Mouse (Mus musculus): ENCODE data around the gene Ric3.

Gene Ric3

GRCm38 (mm10) chr7:109045876-109046275 is 37.3 kb downstream of the Ric3 start:
- in situ Hi-C loops (cut with MboI, MseI) = no loop called here

DNA sequence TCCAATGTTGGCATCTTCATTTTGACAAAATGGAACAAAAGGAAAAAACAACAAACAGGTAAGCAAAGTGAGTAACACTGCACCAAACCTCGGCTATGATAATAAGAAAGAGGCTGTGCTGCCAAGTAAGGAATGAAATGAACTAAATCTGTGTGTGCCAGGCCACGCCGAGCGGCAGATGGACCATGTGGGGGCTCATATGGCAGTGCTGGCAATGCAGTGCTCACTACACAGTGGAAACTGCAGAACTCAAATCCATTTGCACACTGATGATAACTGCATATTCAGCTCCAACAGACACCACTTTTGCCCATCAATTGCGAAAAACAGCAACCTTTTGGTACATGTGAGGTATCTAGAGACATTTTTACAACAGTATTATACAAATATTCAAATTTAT is 43.7 kb downstream of the Ric3 start:
- in situ Hi-C loops (cut with MboI, MseI) = no loop called here

- in situ Hi-C loops (cut with MboI, MseI) = no loop called here
These were observed 44.1 kb downstream of the Ric3 start for GRCm38 (mm10) chr7:109038987-109039386.

DNA sequence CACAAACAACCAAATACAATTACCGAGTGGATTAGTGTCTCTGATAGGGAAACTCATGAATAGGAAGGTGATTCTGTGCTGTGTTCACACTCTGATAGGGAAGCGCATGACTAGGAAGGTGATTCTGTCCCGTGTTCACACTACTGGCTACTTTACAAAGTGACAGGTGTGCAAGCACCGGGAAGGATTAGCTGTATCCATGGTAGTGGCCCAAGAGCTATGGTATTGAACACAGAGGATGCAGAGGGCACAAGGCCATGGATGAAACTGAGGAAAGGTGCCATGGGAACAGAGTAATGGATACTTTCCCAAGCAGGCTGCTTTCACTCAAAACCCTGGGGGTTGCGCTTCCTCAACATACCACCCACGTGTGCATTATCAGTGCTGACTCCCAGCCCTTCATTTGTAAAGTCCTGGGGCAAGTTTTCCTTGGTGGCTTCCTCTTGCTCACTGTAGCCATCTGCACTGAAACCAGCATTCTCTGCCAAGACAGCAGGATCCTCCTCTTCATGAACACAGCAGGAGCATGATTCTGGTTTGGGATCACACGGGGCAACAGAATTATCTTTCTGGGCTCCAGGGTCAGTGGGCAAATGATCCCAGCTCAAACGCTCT is 44.9 kb downstream of the Ric3 start:
- in situ Hi-C loops (cut with MboI, MseI) = no loop called here

DNA sequence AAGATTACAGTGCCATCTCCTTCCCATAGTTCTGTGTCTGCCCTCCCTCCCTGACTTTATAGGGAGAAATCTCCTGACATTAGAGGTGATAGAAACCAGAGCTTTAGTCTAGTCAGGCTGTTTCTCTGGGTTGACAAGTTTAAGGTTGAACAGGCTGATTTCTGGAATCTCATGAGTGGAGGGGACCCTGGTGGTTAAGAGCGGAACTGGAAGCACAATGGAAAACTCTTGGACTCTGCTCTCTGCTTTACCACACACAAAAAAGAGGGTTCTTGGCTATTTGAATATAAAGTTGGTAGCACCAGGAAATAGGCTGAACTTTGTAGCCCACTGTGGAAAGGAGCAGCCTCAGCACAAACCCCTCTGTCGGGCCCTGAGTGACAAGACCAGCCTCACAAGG is 51.1 kb downstream of the Ric3 start:
- in situ Hi-C loops (cut with MboI, MseI) = no loop called here

DNA sequence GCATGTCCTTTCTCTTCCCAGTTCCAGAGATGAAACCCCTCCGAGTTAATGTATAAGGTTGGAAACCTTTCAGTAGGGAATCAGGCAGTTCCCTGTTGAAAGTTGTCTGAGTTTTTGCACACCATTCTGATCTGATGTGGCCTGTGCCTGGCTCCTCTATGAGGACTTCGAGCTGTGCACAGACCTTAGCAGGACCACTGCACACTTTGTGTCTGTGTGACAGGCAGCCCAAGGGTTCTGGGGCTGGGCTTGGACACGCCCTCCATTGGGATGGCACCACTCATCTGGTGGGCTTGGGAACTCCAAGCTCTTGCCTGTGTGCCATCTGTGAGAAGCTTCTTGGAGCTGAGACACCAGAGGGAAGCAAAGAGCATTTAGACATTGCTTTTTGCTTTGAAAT is 51.8 kb downstream of the Ric3 start:
- in situ Hi-C loops (cut with MboI, MseI) = no loop called here

DNA sequence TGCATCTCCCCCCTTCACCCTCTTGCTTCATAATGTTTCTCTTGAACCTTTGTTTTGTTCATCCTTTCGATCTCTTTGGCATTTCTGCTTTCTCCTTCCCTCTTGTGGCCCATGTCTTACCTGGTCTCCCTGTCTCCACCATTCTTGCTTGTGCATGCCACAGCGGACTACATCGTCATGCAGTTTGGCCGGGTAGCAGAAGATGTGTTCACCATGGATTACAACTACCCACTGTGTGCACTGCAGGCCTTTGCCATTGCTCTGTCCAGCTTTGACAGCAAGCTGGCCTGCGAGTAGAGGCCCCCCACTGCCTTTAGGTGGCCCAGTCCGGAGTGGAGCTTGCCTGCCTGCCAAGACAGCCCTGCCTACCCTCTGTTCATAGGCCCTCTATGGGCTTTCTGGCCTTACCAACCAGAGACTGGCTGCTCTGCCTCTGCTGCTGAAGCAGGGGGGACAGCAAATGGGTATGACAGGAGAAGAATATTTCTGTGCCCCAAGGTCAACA is 53.1 kb downstream of the Ric3 start:
- in situ Hi-C loops (cut with MboI, MseI) = loop anchor here (5.0 kb wide), 1 partner anchor 213 kb away; no protein-coding TSS in a partner anchor

DNA sequence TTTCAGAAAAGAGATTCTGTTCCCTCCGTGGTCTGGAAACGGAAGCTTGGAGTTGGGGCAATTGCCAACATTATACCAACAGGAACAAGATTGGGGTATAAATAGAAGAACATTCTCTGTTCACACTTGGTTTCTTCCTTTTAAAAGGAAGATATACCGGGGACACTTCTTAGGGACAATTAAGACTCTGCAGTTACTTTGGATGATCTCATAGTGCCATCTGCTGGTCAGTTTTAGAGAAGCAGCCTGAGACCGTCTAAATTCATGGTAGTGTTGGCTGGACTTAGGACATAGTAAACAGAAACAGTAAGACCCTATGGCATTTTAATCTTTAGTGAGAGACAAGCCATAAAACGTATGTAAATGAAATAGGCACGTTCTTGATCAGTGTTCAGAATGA is 54.9 kb downstream of the Ric3 start:
- in situ Hi-C loops (cut with MboI, MseI) = loop anchor here (5.0 kb wide), 1 partner anchor 211 kb away; no protein-coding TSS in a partner anchor

GRCm38 (mm10) chr7:109027721-109028120 is 55.4 kb downstream of the Ric3 start:
- in situ Hi-C loops (cut with MboI, MseI) = loop anchor here (5.0 kb wide), 1 partner anchor 210 kb away; no protein-coding TSS in a partner anchor

DNA sequence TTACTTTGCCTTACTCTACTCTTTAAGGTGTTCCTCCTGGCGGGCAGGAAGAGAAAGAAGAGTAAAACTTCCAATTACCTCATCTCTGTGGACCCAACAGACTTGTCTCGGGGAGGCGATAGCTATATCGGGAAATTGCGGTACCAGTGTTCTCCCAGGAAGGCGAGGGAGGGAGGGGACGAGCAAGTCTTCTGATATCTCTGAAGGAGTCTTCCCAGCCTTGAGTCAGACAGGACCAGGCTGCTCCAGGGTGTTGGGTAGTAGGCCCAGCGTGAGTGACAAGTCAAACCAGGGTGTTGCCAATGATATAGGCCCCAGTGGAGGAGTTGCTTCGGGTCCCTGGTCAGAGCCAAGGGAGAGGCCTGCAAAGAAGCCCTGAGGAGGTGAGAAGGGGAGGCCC is 56.2 kb downstream of the Ric3 start:
- in situ Hi-C loops (cut with MboI, MseI) = loop anchor here (5.0 kb wide), 1 partner anchor 210 kb away; no protein-coding TSS in a partner anchor

DNA sequence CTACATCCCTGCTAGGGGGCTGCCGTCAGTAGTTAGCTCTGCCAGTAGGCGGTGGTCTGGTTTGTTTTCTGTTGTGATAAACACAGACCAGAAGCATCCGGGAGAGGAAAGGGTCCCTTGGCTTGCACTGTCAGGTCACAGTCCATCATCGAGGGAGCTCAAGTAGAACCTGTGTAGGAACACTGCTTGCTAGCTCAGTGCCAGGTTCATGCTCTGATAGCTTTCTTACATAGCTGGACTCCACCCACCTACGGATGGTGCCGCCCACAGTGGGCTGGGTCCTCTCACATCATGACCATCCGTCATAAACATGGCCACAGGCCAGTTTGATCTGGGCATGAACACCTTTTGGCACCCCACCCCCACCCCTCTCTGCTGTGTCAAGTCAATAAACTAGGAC is 57.4 kb downstream of the Ric3 start:
- in situ Hi-C loops (cut with MboI, MseI) = loop anchor here (5.0 kb wide), 1 partner anchor 208 kb away; no protein-coding TSS in a partner anchor

GRCm38 (mm10) chr7:109021428-109021827 is 61.7 kb downstream of the Ric3 start:
- in situ Hi-C loops (cut with MboI, MseI) = loop anchor here (5.0 kb wide), 1 partner anchor 54 kb away; no protein-coding TSS in a partner anchor

DNA sequence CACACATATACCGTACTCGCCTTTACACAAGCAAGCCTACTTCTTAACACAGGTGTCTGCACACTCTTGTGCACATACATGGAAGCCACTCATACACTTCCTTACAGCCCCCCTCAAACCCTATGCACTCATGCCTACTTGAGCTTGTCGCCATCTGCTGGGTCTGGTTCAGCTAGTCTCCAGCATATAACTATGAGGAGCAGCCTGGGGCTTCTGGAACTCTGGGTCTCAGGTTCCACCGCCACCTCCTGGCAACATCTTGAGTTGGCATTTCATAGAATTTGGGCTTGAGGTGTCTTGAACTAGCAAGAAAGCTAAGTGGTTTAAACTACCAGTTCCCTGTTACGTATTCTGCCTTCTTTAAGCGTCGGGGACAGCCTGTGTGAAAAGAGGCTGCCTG is 63.9 kb downstream of the Ric3 start:
- in situ Hi-C loops (cut with MboI, MseI) = no loop called here

- in situ Hi-C loops (cut with MboI, MseI) = no loop called here
These were observed 66.7 kb downstream of the Ric3 start for GRCm38 (mm10) chr7:109016378-109016923.

- in situ Hi-C loops (cut with MboI, MseI) = no loop called here
These were observed 68.3 kb downstream of the Ric3 start for GRCm38 (mm10) chr7:109014851-109015250.

DNA sequence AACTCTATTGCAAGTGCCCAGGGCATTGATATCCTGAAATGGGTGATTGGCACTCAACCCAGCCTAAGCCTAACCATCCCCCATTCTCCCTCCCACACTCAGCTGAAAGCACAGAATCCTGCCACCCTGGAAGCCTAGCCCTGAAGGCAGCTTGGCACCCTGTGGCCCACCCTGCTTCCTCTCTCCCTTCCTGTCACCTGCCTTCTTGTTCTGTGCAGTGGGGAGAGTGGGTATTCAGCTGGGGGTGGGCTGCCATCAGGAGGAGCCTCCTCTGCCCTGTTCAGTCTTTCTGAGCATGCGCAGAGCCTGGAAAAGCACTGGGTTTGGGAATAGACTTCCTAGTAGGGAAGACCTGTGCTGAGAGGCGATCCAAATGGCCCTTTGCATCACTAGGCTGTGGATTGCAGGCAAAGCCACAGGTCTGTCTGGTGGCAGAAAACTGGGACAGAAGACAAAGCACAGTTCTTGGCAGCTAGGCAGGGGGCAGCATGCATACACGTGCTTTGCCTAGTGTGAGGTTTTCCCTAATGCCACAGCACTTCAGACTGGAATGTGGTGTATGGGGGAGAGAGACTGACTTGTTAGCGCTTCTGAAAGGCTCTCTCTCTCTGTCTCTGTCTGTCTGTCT is 70.0 kb downstream of the Ric3 start:
- in situ Hi-C loops (cut with MboI, MseI) = no loop called here

DNA sequence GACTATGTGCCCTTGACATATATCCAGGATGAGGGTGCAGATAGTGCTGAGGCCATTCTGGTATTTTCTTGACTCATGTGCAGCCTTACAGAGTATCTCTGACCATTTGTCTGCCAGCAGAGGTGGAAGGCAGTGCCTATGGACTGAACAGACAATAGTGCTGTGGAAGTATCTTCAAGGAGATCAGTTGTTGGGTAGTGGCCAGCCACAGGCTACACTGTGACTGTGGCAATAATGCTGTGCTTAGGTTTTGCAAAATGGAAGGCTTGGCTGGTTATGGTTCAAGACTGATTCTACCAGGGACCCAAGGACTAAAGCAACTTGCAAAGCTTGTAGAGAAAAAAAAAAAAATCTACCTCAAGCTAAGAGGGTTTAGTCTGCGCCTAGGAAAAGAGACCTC is 70.6 kb downstream of the Ric3 start:
- in situ Hi-C loops (cut with MboI, MseI) = no loop called here

DNA sequence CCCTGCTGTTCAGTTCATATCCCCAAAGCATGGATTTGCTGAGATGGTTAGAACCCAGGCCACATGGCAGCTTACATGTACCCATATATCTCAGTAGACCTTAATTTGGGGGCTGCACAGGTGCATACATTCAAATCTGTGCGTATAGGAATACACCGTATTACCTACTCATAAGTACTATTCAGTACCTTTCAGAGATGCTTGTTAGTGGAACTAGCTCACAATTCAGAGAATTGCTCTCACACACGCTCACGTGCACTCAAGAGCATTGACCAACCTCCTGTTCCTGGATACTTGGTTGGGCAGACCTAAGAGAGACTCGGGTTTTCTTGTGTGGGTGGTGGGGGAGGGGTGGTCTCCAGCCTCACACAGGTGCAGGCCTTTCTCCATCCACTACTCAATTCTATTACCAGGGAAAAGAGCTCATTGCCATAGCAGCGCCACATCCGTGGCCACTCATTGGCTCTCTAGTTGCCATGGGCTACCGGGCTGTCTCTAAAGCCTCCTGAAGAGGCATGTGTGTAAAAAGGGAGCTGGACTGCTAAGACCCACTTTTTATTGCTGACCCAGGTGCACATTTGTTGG is 71.4 kb downstream of the Ric3 start:
- in situ Hi-C loops (cut with MboI, MseI) = no loop called here

DNA sequence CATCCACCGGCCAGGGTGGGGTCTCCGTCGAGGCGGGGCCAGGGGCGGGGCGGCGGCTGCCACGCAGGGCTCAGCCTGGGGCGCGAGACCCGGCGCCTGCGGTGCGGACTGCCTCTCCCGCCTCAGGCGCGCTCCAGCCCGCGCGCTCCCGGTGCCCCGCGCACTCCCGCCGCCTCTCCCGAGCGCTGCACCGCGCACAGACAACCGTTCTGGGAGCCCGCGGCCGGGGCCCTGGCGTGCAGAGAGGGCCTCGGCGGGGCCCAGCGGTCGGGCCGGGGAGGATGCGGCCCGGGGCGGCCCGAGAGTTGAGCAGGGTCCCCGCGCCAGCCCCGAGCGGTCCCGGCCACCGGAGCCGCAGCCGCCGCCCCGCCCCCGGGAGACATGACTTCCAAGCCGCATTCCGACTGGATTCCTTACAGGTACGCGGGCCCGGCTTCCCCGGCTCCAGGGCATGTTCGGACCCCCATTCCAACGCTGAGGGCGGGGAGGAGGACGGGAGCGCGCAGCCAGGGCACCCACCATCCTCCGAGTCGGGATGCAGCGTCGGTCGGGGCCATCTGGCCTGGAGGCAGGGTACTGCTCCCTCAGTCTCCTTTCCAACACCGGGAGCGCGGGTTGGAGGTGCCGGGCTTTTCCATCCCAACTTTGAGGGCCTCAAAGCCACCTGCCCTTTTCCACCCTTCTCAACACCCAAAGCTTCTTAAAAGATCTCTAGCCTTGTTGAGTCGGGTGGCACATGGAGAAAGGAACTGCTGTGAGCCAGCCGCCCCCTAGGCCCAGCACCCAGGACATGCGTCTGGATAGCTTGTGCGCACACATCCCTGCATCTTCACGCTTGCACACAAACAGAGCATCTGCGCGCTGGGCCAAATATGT is 72.2 kb downstream of the Ric3 start:
- in situ Hi-C loops (cut with MboI, MseI) = no loop called here

GRCm38 (mm10) chr7:109009260-109009659 is 73.9 kb downstream of the Ric3 start:
- in situ Hi-C loops (cut with MboI, MseI) = no loop called here

DNA sequence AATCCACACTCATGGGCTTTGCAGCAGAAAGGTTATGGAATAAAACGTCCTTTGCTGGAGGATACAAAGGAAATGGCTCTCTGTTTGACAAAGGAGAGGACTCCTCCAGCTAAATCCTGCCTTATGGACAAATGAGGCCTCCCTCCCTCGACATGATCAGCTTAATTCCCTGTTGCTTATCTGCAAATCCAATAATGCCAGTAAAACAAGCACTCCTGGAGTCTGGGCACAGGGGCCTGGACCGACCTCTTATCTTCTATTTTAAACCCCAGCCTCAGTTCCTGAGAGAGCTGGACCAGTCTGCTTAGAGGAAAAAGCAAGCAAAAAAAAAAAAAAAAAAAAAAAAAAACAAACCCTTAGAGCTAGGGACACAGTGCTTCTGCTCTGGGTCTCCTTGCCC is 79.5 kb downstream of the Ric3 start:
- in situ Hi-C loops (cut with MboI, MseI) = no loop called here

All from T-helper 1 cell (primary cell).